Mouse (Mus musculus): Measurements from ENCODE around the gene Pla2g16. TPM values are rescaled to one million over a fixed set of nuclear protein-coding genes. Genes with fewer than 3 reads are reported as not detected.

Gene Pla2g16
- polyA plus RNA-seq, 1 experiment from 2014 or later: 18.1 TPM

DNA sequence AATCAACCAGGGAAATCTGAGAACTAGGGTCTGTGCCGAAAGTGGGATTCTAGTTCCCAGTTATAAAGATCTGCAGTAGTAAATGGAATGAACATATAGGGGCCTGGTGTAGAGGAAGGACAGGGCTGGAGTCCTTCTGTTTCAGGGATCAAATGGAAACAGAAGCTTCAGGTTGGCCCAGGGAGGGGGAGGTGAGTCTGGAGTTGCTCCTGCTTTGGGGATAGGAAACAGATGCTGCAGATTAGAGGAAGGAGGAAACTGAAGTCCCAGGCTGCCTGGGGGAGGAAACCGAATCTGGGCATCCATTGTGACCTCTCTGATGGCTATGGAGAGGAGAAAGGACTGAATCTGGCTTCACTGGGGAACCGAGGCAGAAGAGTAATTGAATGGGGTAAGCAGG lies 11.1 kb downstream of the Pla2g16 start:
- H3K9ac ChIP-seq (ENCODE audit: low read depth, low read length): no peak overlapping the region
- H3K9me3 ChIP-seq (ENCODE audit: control insufficient read depth, low read length): no peaks in the 10 kb centered on the region
- H3K27me3 ChIP-seq (replicated peaks; ENCODE audit: control insufficient read depth, insufficient read depth, low read length): no peaks in the 10 kb centered on the region
- ATAC-seq (ENCODE audit: low read depth) (no peak), DNase-seq (ENCODE audit: low spot score) (peak; percentile 46)
- WGBS: 6% methylated on average over 3 of the region's 3 CpGs
- H3K36me3 ChIP-seq (ENCODE audit: control insufficient read depth, insufficient read depth, low read length): no peaks in the 10 kb centered on the region
- H3K4me1 ChIP-seq (ENCODE audit: control insufficient read depth, insufficient read depth, low read length): peaks cover 9% of the 10 kb centered on the region
- H3K4me2 ChIP-seq (ENCODE audit: low read depth, low read length): no peak overlapping the region
- H3K4me3 ChIP-seq (ENCODE audit: low read depth, low read length): no peak overlapping the region
- H3K27ac ChIP-seq (replicated peaks; ENCODE audit: low read depth, low read length): peak overlapping the region; percentile 29; the same call in 1 of the 2 replicates

DNA sequence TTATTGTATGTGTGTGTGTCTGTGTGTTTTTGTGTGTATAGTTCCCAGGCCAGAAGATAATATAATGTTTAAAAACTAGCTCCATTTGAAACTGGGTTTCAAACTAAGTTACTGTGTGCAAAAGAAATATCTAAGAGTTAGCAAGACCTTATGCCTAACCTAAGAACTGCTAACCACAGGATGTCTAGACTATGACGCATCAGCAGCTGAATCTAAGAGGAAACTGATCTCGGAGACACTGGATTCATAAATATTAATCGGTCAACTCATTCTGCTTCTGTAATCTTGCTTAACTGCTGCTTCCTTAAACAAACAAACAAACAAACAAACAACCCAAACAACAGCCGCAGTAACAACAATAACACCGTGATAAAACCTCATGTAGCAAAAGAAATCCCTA lies 12.4 kb downstream of the Pla2g16 start:
- no peaks in the 10 kb centered on the region for H3K27me3 ChIP-seq (replicated peaks; ENCODE audit: control insufficient read depth, insufficient read depth, low read length)
- WGBS: 82% methylated on average over 5 of the region's 5 CpGs
- H3K9ac ChIP-seq (ENCODE audit: low read depth, low read length): no peak overlapping the region
- H3K36me3 ChIP-seq (ENCODE audit: control insufficient read depth, insufficient read depth, low read length): no peaks in the 10 kb centered on the region
- no peaks in the 10 kb centered on the region for H3K9me3 ChIP-seq (ENCODE audit: control insufficient read depth, low read length)
- H3K4me1 ChIP-seq (ENCODE audit: control insufficient read depth, insufficient read depth, low read length): peaks cover 9% of the 10 kb centered on the region
- no peak overlapping the region for H3K4me3 ChIP-seq (ENCODE audit: low read depth, low read length)
- H3K4me2 ChIP-seq (ENCODE audit: low read depth, low read length): no peak overlapping the region
- H3K27ac ChIP-seq (replicated peaks; ENCODE audit: low read depth, low read length): no peak overlapping the region
- ATAC-seq (ENCODE audit: low read depth) (no peak), DNase-seq (ENCODE audit: low spot score) (no peak)

DNA sequence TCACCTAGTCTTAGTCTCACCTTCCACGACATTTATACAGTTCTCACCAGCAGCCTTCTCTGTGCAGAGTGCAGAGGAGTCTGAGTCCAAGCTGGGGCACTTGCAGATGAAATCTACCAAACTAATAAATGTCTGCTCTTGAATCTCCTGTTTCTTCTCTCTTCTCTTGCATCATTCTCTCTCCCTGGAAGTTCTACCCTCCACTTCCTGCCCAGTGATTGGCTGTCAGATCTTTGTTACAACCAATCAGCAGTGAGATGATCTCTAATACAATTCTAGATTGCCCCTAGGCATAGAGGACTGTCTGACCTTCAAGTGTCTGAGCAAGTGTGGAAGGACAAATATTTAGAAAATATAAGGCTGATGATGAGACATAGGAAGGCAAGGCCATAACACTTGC lies 18.9 kb downstream of the Pla2g16 start:
- Histone ChIP-seq H3K4me1 (ENCODE audit: control insufficient read depth, insufficient read depth, low read length) (no peaks in the 10 kb centered on the region), H3K9ac (ENCODE audit: low read depth, low read length) (no peak overlapping the region), H3K27ac (replicated peaks; ENCODE audit: low read depth, low read length) (no peak overlapping the region), H3K9me3 (ENCODE audit: control insufficient read depth, low read length) (no peaks in the 10 kb centered on the region), H3K27me3 (replicated peaks; ENCODE audit: control insufficient read depth, insufficient read depth, low read length) (no peaks in the 10 kb centered on the region), H3K4me3 (ENCODE audit: low read depth, low read length) (no peak overlapping the region), H3K36me3 (ENCODE audit: control insufficient read depth, insufficient read depth, low read length) (no peaks in the 10 kb centered on the region), H3K4me2 (ENCODE audit: low read depth, low read length) (no peak overlapping the region)
- ATAC-seq (ENCODE audit: low read depth) (no peak), DNase-seq (ENCODE audit: low spot score) (no peak)
- 100% methylated on average over 1 of the region's 1 CpGs for WGBS

DNA sequence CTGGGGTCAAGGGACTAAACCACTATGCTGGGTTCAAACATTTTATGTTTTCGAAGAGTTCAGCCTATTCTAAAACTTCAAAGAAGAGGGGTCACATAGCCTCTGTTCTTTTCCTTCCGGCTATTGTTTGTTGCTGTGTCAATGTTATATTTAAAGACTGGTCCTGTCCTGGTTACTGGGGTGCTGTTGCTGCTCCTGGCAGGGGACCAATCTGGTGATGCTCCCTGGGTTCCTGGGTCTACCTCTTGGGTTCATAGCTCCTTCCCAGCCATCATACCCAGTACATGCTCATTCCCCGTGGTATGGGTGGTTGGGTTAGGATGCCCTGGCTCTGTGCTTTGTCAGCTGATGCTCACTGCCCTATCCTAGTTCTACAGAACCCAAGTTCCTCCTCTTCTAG lies 20.5 kb downstream of the Pla2g16 start:
- WGBS: 90% methylated on average over 3 of the region's 3 CpGs
- ATAC-seq (ENCODE audit: low read depth) (no peak), DNase-seq (ENCODE audit: low spot score) (no peak)
- no peak overlapping the region for H3K27ac ChIP-seq (replicated peaks; ENCODE audit: low read depth, low read length)
- H3K4me2 ChIP-seq (ENCODE audit: low read depth, low read length): no peak overlapping the region
- no peak overlapping the region for H3K4me3 ChIP-seq (ENCODE audit: low read depth, low read length)
- no peaks in the 10 kb centered on the region for H3K4me1 ChIP-seq (ENCODE audit: control insufficient read depth, insufficient read depth, low read length)
- no peaks in the 10 kb centered on the region for H3K27me3 ChIP-seq (replicated peaks; ENCODE audit: control insufficient read depth, insufficient read depth, low read length)
- H3K36me3 ChIP-seq (ENCODE audit: control insufficient read depth, insufficient read depth, low read length): no peaks in the 10 kb centered on the region
- no peak overlapping the region for H3K9ac ChIP-seq (ENCODE audit: low read depth, low read length)
- no peaks in the 10 kb centered on the region for H3K9me3 ChIP-seq (ENCODE audit: control insufficient read depth, low read length)

- H3K27me3 ChIP-seq (replicated peaks; ENCODE audit: control insufficient read depth, insufficient read depth, low read length): no peaks in the 10 kb centered on the region
- no peak overlapping the region for H3K4me3 ChIP-seq (ENCODE audit: low read depth, low read length)
- no peak overlapping the region for H3K9ac ChIP-seq (ENCODE audit: low read depth, low read length)
- 50% methylated on average over 5 of the region's 5 CpGs for WGBS
- no peak overlapping the region for H3K27ac ChIP-seq (replicated peaks; ENCODE audit: low read depth, low read length)
- H3K9me3 ChIP-seq (ENCODE audit: control insufficient read depth, low read length): no peaks in the 10 kb centered on the region
- peaks cover 7% of the 10 kb centered on the region; the same call in 1 of the 2 replicates for H3K4me1 ChIP-seq (ENCODE audit: control insufficient read depth, insufficient read depth, low read length)
- no peaks in the 10 kb centered on the region for H3K36me3 ChIP-seq (ENCODE audit: control insufficient read depth, insufficient read depth, low read length)
- H3K4me2 ChIP-seq (ENCODE audit: low read depth, low read length): no peak overlapping the region
- no peak for ATAC-seq (ENCODE audit: low read depth)
- no peak for DNase-seq (ENCODE audit: low spot score)
Measured at GRCm38 (mm10) chr19:7581042-7581441, 23.8 kb downstream of the Pla2g16 start.

DNA sequence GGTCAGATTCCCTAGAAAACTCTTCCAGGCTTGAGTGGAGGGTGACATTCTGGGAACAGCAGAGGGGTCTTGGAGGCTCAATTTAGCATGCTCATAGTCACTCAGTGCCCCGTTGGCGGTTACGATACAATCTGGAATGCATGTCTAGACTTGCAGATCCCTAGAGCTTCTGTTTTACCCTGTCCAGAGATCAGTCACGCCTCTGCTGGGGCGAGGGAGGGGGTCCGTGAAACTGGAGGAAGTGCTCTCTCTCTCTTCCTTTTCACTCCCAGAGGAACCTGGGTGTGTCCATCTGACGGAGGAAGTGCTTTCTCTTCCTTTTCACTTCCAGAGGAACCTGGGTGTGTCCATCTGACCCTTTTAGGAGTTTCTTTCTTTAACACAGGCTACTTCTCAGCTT lies 25.8 kb downstream of the Pla2g16 start:
- H3K27ac ChIP-seq (replicated peaks; ENCODE audit: low read depth, low read length): no peak overlapping the region
- H3K9ac ChIP-seq (ENCODE audit: low read depth, low read length): no peak overlapping the region
- H3K4me3 ChIP-seq (ENCODE audit: low read depth, low read length): no peak overlapping the region
- DNase-seq (ENCODE audit: low spot score) (peak; percentile 56), ATAC-seq (ENCODE audit: low read depth) (peak; percentile 33; the same call in 1 of the 2 replicates)
- no peak overlapping the region for H3K4me2 ChIP-seq (ENCODE audit: low read depth, low read length)
- 45% methylated on average over 7 of the region's 7 CpGs for WGBS
- peaks cover 7% of the 10 kb centered on the region; the same call in 1 of the 2 replicates for H3K4me1 ChIP-seq (ENCODE audit: control insufficient read depth, insufficient read depth, low read length)
- no peaks in the 10 kb centered on the region for H3K9me3 ChIP-seq (ENCODE audit: control insufficient read depth, low read length)
- H3K27me3 ChIP-seq (replicated peaks; ENCODE audit: control insufficient read depth, insufficient read depth, low read length): no peaks in the 10 kb centered on the region
- no peaks in the 10 kb centered on the region for H3K36me3 ChIP-seq (ENCODE audit: control insufficient read depth, insufficient read depth, low read length)

DNA sequence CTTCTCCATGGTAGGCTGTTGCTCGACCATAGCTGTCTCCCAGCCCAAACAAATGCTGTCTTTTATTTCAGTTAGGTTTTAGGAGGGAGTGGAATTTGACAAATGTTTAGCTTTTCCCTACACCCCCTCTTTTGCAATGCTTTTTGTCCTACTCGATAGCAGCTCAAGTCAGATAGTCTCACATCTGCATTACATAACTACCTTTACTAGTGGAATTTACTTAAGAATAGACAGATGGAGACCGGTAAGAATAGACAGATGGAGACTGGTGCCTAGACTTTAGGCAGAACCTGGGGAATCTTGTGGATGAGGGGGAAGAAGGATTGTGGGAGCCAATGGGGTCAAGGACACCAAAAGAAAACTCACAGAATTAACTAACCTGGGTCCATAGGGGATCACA lies 26.3 kb downstream of the Pla2g16 start:
- WGBS: 61% methylated on average over 3 of the region's 3 CpGs
- ATAC-seq (ENCODE audit: low read depth): no peak

DNA sequence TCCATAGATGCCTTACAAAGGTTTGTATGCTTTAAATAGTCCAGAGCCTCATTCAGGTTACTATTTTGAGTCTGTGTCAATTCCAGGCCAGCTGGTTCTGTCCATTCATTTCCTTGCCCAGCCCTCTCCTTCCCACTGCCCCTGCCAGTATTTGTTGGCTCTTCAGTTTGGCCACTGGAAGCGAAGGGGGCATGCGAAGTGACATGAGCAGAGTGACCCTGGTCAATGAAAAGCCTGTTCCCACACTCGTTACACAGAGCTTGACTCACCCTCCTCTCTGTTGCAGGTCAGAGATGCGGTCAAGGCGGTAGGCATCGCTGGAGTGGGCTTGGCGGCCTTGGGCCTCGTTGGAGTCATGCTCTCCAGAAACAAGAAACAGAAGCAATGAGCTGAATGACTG lies 28.0 kb downstream of the Pla2g16 start:
- H3K27ac ChIP-seq (replicated peaks; ENCODE audit: low read depth, low read length): no peak overlapping the region
- peaks cover 7% of the 10 kb centered on the region; the same call in 1 of the 2 replicates for H3K4me1 ChIP-seq (ENCODE audit: control insufficient read depth, insufficient read depth, low read length)
- no peak overlapping the region for H3K4me3 ChIP-seq (ENCODE audit: low read depth, low read length)
- WGBS: 84% methylated on average over 8 of the region's 8 CpGs
- H3K36me3 ChIP-seq (ENCODE audit: control insufficient read depth, insufficient read depth, low read length): no peaks in the 10 kb centered on the region
- DNase-seq (ENCODE audit: low spot score) (no peak), ATAC-seq (ENCODE audit: low read depth) (no peak)
- no peak overlapping the region for H3K4me2 ChIP-seq (ENCODE audit: low read depth, low read length)
- no peaks in the 10 kb centered on the region for H3K27me3 ChIP-seq (replicated peaks; ENCODE audit: control insufficient read depth, insufficient read depth, low read length)
- H3K9ac ChIP-seq (ENCODE audit: low read depth, low read length): no peak overlapping the region
- H3K9me3 ChIP-seq (ENCODE audit: control insufficient read depth, low read length): no peaks in the 10 kb centered on the region

More for the DNA sequence above, 26.3 kb downstream of the Pla2g16 start:
- DNase-seq (ENCODE audit: low spot score): no peak
- Histone ChIP-seq H3K4me2 (ENCODE audit: low read depth, low read length) (no peak overlapping the region), H3K27ac (replicated peaks; ENCODE audit: low read depth, low read length) (no peak overlapping the region), H3K9me3 (ENCODE audit: control insufficient read depth, low read length) (no peaks in the 10 kb centered on the region), H3K36me3 (ENCODE audit: control insufficient read depth, insufficient read depth, low read length) (no peaks in the 10 kb centered on the region), H3K27me3 (replicated peaks; ENCODE audit: control insufficient read depth, insufficient read depth, low read length) (no peaks in the 10 kb centered on the region), H3K9ac (ENCODE audit: low read depth, low read length) (no peak overlapping the region), H3K4me1 (ENCODE audit: control insufficient read depth, insufficient read depth, low read length) (peaks cover 7% of the 10 kb centered on the region; the same call in 1 of the 2 replicates), H3K4me3 (ENCODE audit: low read depth, low read length) (no peak overlapping the region)

DNA sequence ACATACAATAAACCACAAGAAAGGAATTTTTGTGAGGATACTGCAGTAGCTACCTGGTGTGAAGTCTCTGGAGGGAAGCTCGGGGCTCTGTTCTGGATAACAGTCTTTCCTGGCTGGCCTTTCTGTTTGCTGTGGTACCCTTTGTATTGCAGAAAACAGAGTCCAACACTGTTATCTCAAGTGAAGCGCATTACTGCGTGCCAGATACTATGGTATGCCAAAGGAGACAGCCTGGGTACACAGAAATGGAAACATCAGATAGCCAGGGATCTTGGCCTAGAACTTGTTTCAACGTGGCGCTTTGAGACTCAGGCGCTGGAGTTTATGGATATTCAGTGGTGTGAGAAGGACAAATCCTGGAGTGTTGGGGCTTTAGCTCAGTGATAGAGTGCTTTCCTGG lies 28.5 kb downstream of the Pla2g16 start:
- Histone ChIP-seq H3K27ac (replicated peaks; ENCODE audit: low read depth, low read length) (no peak overlapping the region), H3K36me3 (ENCODE audit: control insufficient read depth, insufficient read depth, low read length) (no peaks in the 10 kb centered on the region), H3K4me2 (ENCODE audit: low read depth, low read length) (no peak overlapping the region), H3K9me3 (ENCODE audit: control insufficient read depth, low read length) (no peaks in the 10 kb centered on the region), H3K4me3 (ENCODE audit: low read depth, low read length) (no peak overlapping the region), H3K27me3 (replicated peaks; ENCODE audit: control insufficient read depth, insufficient read depth, low read length) (no peaks in the 10 kb centered on the region), H3K9ac (ENCODE audit: low read depth, low read length) (no peak overlapping the region), H3K4me1 (ENCODE audit: control insufficient read depth, insufficient read depth, low read length) (peaks cover 7% of the 10 kb centered on the region; the same call in 1 of the 2 replicates)
- no peak for ATAC-seq (ENCODE audit: low read depth)
- WGBS: 96% methylated on average over 6 of the region's 6 CpGs
- DNase-seq (ENCODE audit: low spot score): no peak

All from embryonic facial prominence, embryonic 14.5 days (tissue).